28 mouse cellular contexts compared by ENCODE assay signal in the genomic region with DNA sequence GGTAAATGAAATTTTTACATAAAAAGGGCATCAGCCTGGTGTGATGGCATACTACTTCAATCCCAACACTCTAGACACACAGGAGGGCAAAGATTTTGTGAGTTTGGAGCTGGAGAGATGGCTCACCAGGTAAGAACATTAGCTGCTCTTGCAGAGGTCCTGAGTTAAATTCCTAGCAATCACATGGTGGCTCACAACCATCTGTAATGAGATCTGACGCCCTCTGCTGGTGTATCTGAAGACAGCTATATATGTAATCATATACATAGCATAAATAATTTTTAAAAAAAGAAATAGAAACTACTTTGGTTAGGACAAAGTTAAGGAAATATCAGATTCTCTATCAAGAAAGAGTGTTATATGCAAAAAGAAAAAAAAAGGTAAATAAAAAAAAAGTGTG. TPM values are rescaled to one million over a fixed set of nuclear protein-coding genes. Genes with fewer than 3 reads are reported as not detected.
DNase-seq lines count a peak whose midpoint lies in the region; ATAC-seq and TF ChIP-seq lines count a peak whose summit lies in the region.
"Had no signal": no experiment of that assay in that cellular context is flagged by ENCODE, and none has a peak within 500 bp of the region (broad histone marks: within the 10 kb centered on the region; RNA-seq: fewer than 3 reads in every experiment).

No protein-coding gene starts in this region.

- peak; percentile 21 for TF ChIP-seq RAD21 in MEL (IDR thresholded peaks at IDR 0.05; ENCODE audit: low read depth, low read length)

- WGBS in liver, postnatal 0 days (ENCODE audit: insufficient replicate concordance): 78% methylated on average over 1 of the region's 1 CpGs
- 65% methylated on average over 1 of the region's 1 CpGs for WGBS in liver, embryonic 12.5 days (ENCODE audit: insufficient replicate concordance)

- no peak overlapping the region for H3K4me2 ChIP-seq in liver, postnatal 0 days (ENCODE audit: low read depth, low read length)
- no peak overlapping the region for H3K4me2 ChIP-seq in liver, embryonic 12.5 days
- H3K4me2 ChIP-seq: embryonic facial prominence, embryonic 13.5 days; forebrain, embryonic 12.5 days; heart, embryonic 13.5 days; hindbrain, embryonic 13.5 days; limb, embryonic 13.5 days; liver, embryonic 15.5 days; midbrain, embryonic 11.5 days had no signal

- no peak overlapping the region for H3K4me3 ChIP-seq in liver, postnatal 0 days (ENCODE audit: low read depth, low read length)
- H3K4me3 ChIP-seq in liver, embryonic 12.5 days: no peak overlapping the region
- H3K4me3 ChIP-seq in MEL (ENCODE audit: control insufficient read depth in 1 of 2, insufficient read depth in 1 of 2, low read depth in 2 of 2, low read length in 2 of 2): no peak overlapping the region
- H3K4me3 ChIP-seq: embryonic facial prominence, embryonic 13.5 days; erythroblast, embryonic 14.5 days; forebrain, embryonic 12.5 days; heart, embryonic 13.5 days; hindbrain, embryonic 13.5 days; limb, embryonic 13.5 days; liver, embryonic 15.5 days had no signal

- H3K27ac ChIP-seq in liver, postnatal 0 days (ENCODE audit: low read depth): no peak overlapping the region
- H3K27ac ChIP-seq in liver, embryonic 12.5 days: no peak overlapping the region
- H3K27ac ChIP-seq in MEL (ENCODE audit: control insufficient read depth, low read depth, low read length): no peak overlapping the region
- H3K27ac ChIP-seq: embryonic facial prominence, embryonic 13.5 days; forebrain, embryonic 12.5 days; heart, embryonic 13.5 days; hindbrain, embryonic 13.5 days; limb, embryonic 13.5 days; liver, embryonic 15.5 days had no signal

- peaks cover 9% of the 10 kb centered on the region for H3K4me1 ChIP-seq in liver, postnatal 0 days (ENCODE audit: insufficient read depth)
- H3K4me1 ChIP-seq in liver, embryonic 12.5 days: peaks cover 13% of the 10 kb centered on the region
- H3K4me1 ChIP-seq in MEL (ENCODE audit: control insufficient read depth in 1 of 2, insufficient read depth in 2 of 2, low read length in 2 of 2): peaks cover 4 to 6% of the 10 kb centered on the region in 2 experiments; a peak in 2 of 4 replicates

- peak; percentile 49 for DNase-seq in heart, adult 11 months
- no peak for DNase-seq in heart, postnatal 4 days
- DNase-seq in liver, postnatal 0 days: no peak
- DNase-seq in MEL (ENCODE audit: low read depth, low spot score): peak; percentile 51
- DNase-seq in splenic B cell, adult 2 months (ENCODE audit: low read depth, low spot score): peak; percentile 22
- no peak for DNase-seq in urinary bladder, adult 18-20 months (ENCODE audit: low spot score in 2 of 2)
- no peak for DNase-seq in spleen, postnatal 14 days (ENCODE audit: low spot score in 2 of 2)
- DNase-seq: adrenal gland, postnatal 10 days; cerebellum, adult 2 months; cerebellum, postnatal 36 days; embryo, embryonic 11 days; gastrocnemius, postnatal 10 days; heart, adult 18-20 months; kidney, adult 8-10 months; kidney, postnatal 14 days; thymus, postnatal 25 days had no signal

- no peaks in the 10 kb centered on the region for H3K9me3 ChIP-seq in liver, postnatal 0 days (ENCODE audit: low read length)
- no peaks in the 10 kb centered on the region for H3K9me3 ChIP-seq in liver, embryonic 12.5 days (replicated peaks)
- no peaks in the 10 kb centered on the region for H3K9me3 ChIP-seq in MEL (replicated peaks; ENCODE audit: insufficient read depth, low read length)
- H3K9me3 ChIP-seq: embryonic facial prominence, embryonic 13.5 days; forebrain, embryonic 12.5 days; heart, embryonic 13.5 days; hindbrain, embryonic 13.5 days; limb, embryonic 13.5 days; liver, embryonic 15.5 days had no signal

- H3K27me3 ChIP-seq in liver, postnatal 0 days (ENCODE audit: insufficient read depth, low read length): no peaks in the 10 kb centered on the region
- H3K27me3 ChIP-seq in liver, embryonic 12.5 days (replicated peaks): no peaks in the 10 kb centered on the region
- no peaks in the 10 kb centered on the region for H3K27me3 ChIP-seq in MEL (ENCODE audit: control insufficient read depth in 1 of 2, insufficient read depth in 2 of 2, low read length in 2 of 2)
- H3K27me3 ChIP-seq in splenic B cell, adult 2 months (ENCODE audit: control insufficient read depth, insufficient read depth, low read length, poor library complexity, severe bottlenecking): no peaks in the 10 kb centered on the region
- H3K27me3 ChIP-seq: embryonic facial prominence, embryonic 13.5 days; forebrain, embryonic 12.5 days; heart, embryonic 13.5 days; hindbrain, embryonic 13.5 days; limb, embryonic 13.5 days; liver, embryonic 15.5 days; Patski had no signal

- TF ChIP-seq CTCF in liver, postnatal 0 days (IDR thresholded peaks at IDR 0.05; ENCODE audit: low read depth): peak; percentile 39
- TF ChIP-seq CTCF in MEL (IDR thresholded peaks at IDR 0.05 in 2 of 3, conservative IDR thresholded peaks at IDR 0.05 in 1 of 3; ENCODE audit: control insufficient read depth in 1 of 3, insufficient read depth in 1 of 3, low read depth in 2 of 3, low read length in 3 of 3, poor library complexity in 1 of 3, severe bottlenecking in 1 of 3): peak; percentile 27 to 54 (median 29); a peak in 5 of 6 replicates

- ATAC-seq in liver, postnatal 0 days: no peak
- no peak for ATAC-seq in liver, embryonic 12.5 days
- ATAC-seq: activated CD4-positive, CD25-positive, alpha-beta regulatory T cell, adult 4 months; lung, postnatal 0 days; Patski had no signal

- H3K9ac ChIP-seq in liver, postnatal 0 days (replicated peaks): no peak overlapping the region
- H3K9ac ChIP-seq in liver, embryonic 12.5 days: no peak overlapping the region
- H3K9ac ChIP-seq in MEL (ENCODE audit: control insufficient read depth, low read depth, low read length, poor library complexity, severe bottlenecking): no peak overlapping the region
- H3K9ac ChIP-seq: embryonic facial prominence, embryonic 13.5 days; forebrain, embryonic 12.5 days; heart, embryonic 13.5 days; hindbrain, embryonic 13.5 days; limb, embryonic 13.5 days; liver, embryonic 15.5 days had no signal

- no peak for TF ChIP-seq EP300 in liver, postnatal 0 days (IDR thresholded peaks at IDR 0.05; ENCODE audit: low read depth)
- TF ChIP-seq EP300 in MEL (IDR thresholded peaks at IDR 0.05; ENCODE audit: low read depth in 1 of 2, low read length in 2 of 2): no peak

- no peak for TF ChIP-seq POLR2A in MEL (IDR thresholded peaks at IDR 0.05; ENCODE audit: control insufficient read depth in 1 of 2, insufficient read depth in 1 of 2, low read depth in 1 of 2, low read length in 2 of 2, poor library complexity in 1 of 2)

- peaks cover 18% of the 10 kb centered on the region for H3K79me2 ChIP-seq in MEL (ENCODE audit: control insufficient read depth, insufficient read depth, low read length, poor library complexity)

- H3K36me3 ChIP-seq in liver, postnatal 0 days (replicated peaks; ENCODE audit: insufficient read depth, low read length): no peaks in the 10 kb centered on the region
- peaks cover 15% of the 10 kb centered on the region for H3K36me3 ChIP-seq in liver, embryonic 12.5 days
- H3K36me3 ChIP-seq in MEL (ENCODE audit: control insufficient read depth in 1 of 2, insufficient read depth in 2 of 2, low read length in 2 of 2): peaks cover 0 to 5% of the 10 kb centered on the region in 2 experiments; a peak in 2 of 4 replicates
- H3K36me3 ChIP-seq in splenic B cell, adult 2 months (ENCODE audit: control insufficient read depth, insufficient read depth, low read length, poor library complexity, severe bottlenecking): 0 out of 2 replicates have a peak, but pooled peaks cover 1% of the 10 kb centered on the region
- H3K36me3 ChIP-seq: forebrain, embryonic 12.5 days; hindbrain, embryonic 13.5 days had no signal

TF ChIP-seq in MEL, 35 proteins besides CTCF, POLR2A, EP300 and RAD21:
- TF ChIP-seq USF2 (IDR thresholded peaks at IDR 0.05; ENCODE audit: borderline replicate concordance in 1 of 2, insufficient read depth in 1 of 2, low read depth in 1 of 2, low read length in 2 of 2): no peak
- TF ChIP-seq MEF2A (IDR thresholded peaks at IDR 0.05; ENCODE audit: extremely low read depth, insufficient replicate concordance, low read depth, low read length, poor library complexity, severe bottlenecking): no peak
- TF ChIP-seq MAZ (IDR thresholded peaks at IDR 0.05; ENCODE audit: low read depth, low read length): no peak
- no peak for TF ChIP-seq GATA1 (IDR thresholded peaks at IDR 0.05; ENCODE audit: low read depth, low read length)
- TF ChIP-seq UBTF (IDR thresholded peaks at IDR 0.05; ENCODE audit: borderline replicate concordance, insufficient read depth, low read depth, low read length): no peak
- peak; percentile 75 for TF ChIP-seq MYC (IDR thresholded peaks at IDR 0.05; ENCODE audit: low read depth, low read length)
- TF ChIP-seq TBP (IDR thresholded peaks at IDR 0.05; ENCODE audit: low read depth, low read length): no peak
- no peak for TF ChIP-seq HCFC1 (IDR thresholded peaks at IDR 0.05; ENCODE audit: low read depth, low read length)
- no peak for TF ChIP-seq GABPA (IDR thresholded peaks at IDR 0.05; ENCODE audit: low read depth, low read length)
- peak; percentile 29; the same call in 1 of the 2 replicates for TF ChIP-seq USF1 (IDR thresholded peaks at IDR 0.05; ENCODE audit: low read depth, low read length)
- no peak for TF ChIP-seq MAX (IDR thresholded peaks at IDR 0.05; ENCODE audit: low read length)
- TF ChIP-seq E2F4 (IDR thresholded peaks at IDR 0.05; ENCODE audit: borderline replicate concordance, low read depth, low read length): no peak

RNA-seq across cellular contexts. Expression of a gene that starts 4.2 kb away (rescaled TPM):
- total RNA-seq in heart, postnatal 4 days (2021): 10 to 100 TPM; 10.4 to 14.0 TPM
- 10.3 and 12.6 TPM in 2 replicates for polyA plus RNA-seq in liver, postnatal 0 days (2015; fragmentation: Nextera tagmentation; extraction: Ambion mirVana)
- polyA plus RNA-seq in liver, embryonic 12.5 days (2016; fragmentation: Nextera tagmentation; extraction: Ambion mirVana): 14.9 and 15.1 TPM in 2 replicates
- total RNA-seq in MEL (2012; rRNA removed): 17.9 and 18.6 TPM in 2 replicates
- 100 to 1,000 TPM in 1 of 2 experiments, 10 to 100 TPM in 1; 61.7 to 363 TPM for polyA plus RNA-seq in MEL (2012; ENCODE audit: insufficient read depth in 1 of 2, insufficient read length in 2 of 2, low read depth in 1 of 2, low replicate concordance in 2 of 2, missing spikeins in 1 of 2)

RNA-seq across cellular contexts. Expression of a gene that starts 34.1 kb away (rescaled TPM):
- 10 to 100 TPM in 1 of 2 experiments, 1 to 10 TPM in 1; 9.4 to 12.0 TPM for total RNA-seq in heart, postnatal 4 days (2021)
- polyA plus RNA-seq in liver, postnatal 0 days (2015; fragmentation: Nextera tagmentation; extraction: Ambion mirVana): 12.8 and 13.7 TPM in 2 replicates
- polyA plus RNA-seq in liver, embryonic 12.5 days (2016; fragmentation: Nextera tagmentation; extraction: Ambion mirVana): 17.1 and 18.4 TPM in 2 replicates
- total RNA-seq in MEL (2012; rRNA removed): 12.4 and 14.1 TPM in 2 replicates
- 100 to 1,000 TPM in 1 of 2 experiments, 10 to 100 TPM in 1; 13.5 to 101 TPM for polyA plus RNA-seq in MEL (2012; ENCODE audit: insufficient read depth in 1 of 2, insufficient read length in 2 of 2, low read depth in 1 of 2, low replicate concordance in 2 of 2, missing spikeins in 1 of 2)

Comparison
In these comparisons a context has a peak if more than half of its experiments do, and no peak if none do; other contexts are left out.
1. DNase-seq: peak in heart, adult 11 months (single experiment), MEL (single experiment) and splenic B cell, adult 2 months (single experiment); none in heart, postnatal 4 days (single experiment), liver, postnatal 0 days (single experiment), urinary bladder, adult 18-20 months (0 of 2) and spleen, postnatal 14 days (0 of 2).